Mouse (Mus musculus) pancreas, adult 10 weeks (tissue): ENCODE measurements around the gene Ubfd1. TPM values are rescaled to one million over a fixed set of nuclear protein-coding genes. Genes with fewer than 3 reads are reported as not detected.

Experiments
- polyA plus RNA-seq: library from polyadenylated mRNA; stranded (reverse); fragments of 350-450 nt; fragmentation: Illumina TruSeq; extraction: RNeasy Lipid Tissue Mini Kit (QIAGEN cat#74804); gene quantifications from one replicate; pipeline ENCODE4 v1.2.3, GENCODE M21; 2015; ENCODE audit warnings: low read depth, low replicate concordance; ENCODE audit not compliant: insufficient read depth

Ubfd1 gene
- polyA plus RNA-seq = 6.2 TPM

GRCm38 (mm10) chr7:122066945-122067516 is at the start of gene Ubfd1, which contains the start of gene Ears2:
Gene Ubfd1, plus strand, starts transcription at chr7:122067175.
Gene Ears2, minus strand, starts transcription at chr7:122067263.

DNA sequence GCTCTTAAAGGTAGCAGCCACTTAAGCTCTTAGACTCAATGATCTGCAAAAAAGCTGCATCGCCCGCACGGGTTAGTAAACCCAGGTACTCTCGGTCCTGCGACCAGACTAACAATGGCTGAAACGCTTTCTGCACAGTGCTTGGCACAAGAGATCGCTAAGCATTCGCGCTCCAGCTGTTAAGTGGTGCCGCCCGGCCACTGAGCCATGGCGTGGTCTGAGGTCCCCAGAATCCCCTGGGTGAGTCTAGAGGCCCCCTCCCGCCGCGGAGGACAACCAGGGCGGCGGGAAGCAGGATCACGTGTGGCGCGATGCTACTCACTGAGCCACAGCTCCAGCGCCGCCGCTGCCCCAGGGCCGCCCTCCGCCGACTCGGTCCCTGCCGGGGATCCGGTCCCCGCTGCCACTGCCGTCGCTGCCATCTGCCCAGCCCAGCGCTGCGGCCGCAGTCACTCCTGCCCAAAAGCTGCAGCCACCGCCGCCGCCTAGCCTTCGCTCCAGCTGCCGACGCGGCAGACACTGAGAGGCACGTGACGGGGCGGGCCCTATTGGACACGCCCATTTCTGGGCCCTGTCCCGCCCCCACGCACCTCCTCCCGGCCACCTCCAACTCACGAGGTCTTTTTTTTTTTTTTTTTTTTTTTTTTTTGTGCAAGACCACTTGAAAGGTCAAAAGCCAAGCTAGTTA is 46.2 kb upstream of the Ubfd1 start, which contains the start of gene Gga2:
Gene Gga2, minus strand, starts transcription at position 556 of the 688 bp plus-strand sequence.

DNA sequence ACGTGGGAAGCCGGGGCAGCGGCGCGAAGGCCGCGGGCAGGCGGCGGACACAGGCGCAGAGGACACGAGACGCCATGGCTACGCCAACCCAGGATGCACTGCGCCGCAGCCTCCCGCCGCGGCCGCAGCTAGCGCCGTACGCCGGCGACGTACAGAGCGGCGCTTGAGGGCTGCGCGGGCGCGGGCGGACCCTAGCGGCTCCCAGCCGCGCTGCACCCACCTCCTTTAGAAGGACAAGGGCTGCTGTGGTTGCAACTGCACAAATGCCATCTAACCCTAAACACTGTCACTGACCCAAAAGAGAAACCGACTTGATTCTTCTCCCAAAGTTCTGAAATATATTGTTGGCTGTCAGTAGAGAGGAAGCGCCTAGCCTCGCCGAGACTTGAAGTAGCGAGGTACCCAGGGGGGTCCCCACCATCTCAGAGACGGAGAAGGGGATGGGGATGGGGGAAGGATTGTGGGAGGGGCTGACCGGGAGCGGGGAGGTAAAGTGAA is 34.8 kb downstream of the Ubfd1 start, which contains the start of gene Ndufab1:
Gene Ndufab1, minus strand, starts transcription at position 140 of the 498 bp plus-strand sequence.

Other genes starting within 250 kb of the Ubfd1 start
- 6.2 TPM for gene Scnn1b, start 202.1 kb upstream of the Ubfd1 start, polyA plus RNA-seq
- 4.7 TPM for gene Cog7, start 85.5 kb upstream of the Ubfd1 start, polyA plus RNA-seq
- gene Gga2, start 46.0 kb upstream of the Ubfd1 start, polyA plus RNA-seq = 11.6 TPM
- gene Ears2, start 88 bp downstream of the Ubfd1 start, polyA plus RNA-seq = 3.0 TPM
- 46.9 TPM for gene Ndufab1, start 34.7 kb downstream of the Ubfd1 start, polyA plus RNA-seq
- not detected for gene Palb2, start 65.8 kb downstream of the Ubfd1 start, polyA plus RNA-seq
- gene Dctn5, start 65.9 kb downstream of the Ubfd1 start, polyA plus RNA-seq = 29.8 TPM
- not detected for gene Plk1, start 92.3 kb downstream of the Ubfd1 start, polyA plus RNA-seq
- not detected for gene Ern2, start 119.0 kb downstream of the Ubfd1 start, polyA plus RNA-seq
- gene Chp2, start 152.3 kb downstream of the Ubfd1 start, polyA plus RNA-seq = 5.2 TPM
- gene Prkcb, start 221.6 kb downstream of the Ubfd1 start, polyA plus RNA-seq = 3.1 TPM